Mouse (Mus musculus) naive thymus-derived CD4-positive, alpha-beta T cell, adult 2 months (primary cell): Measurements from ENCODE around the gene Oas1d.

Experiments
- DNase-seq: peaks from one replicate; pipeline ENCODE4 v3.0.0-alpha.2; 2011; ENCODE audit warnings: low read depth

The Oas1d gene

GRCm38 (mm10) chr5:120968799-120969198 is 54.5 kb downstream of the Oas1d start:
- DNase-seq = no peak

GRCm38 (mm10) chr5:120969703-120970102 is 55.4 kb downstream of the Oas1d start:
- no peak for DNase-seq
